Mouse (Mus musculus) ES-E14 (cell line): ENCODE results near the gene Kdelr1.

Experiments used
- CHD2 ChIP-seq: IDR thresholded peaks from 2 replicates; pipeline ENCODE4 v1.6.1; 2014; ENCODE audit warnings: mild to moderate bottlenecking, low read depth, low read length, inconsistent platforms
- HCFC1 ChIP-seq: IDR thresholded peaks from 2 replicates; pipeline ENCODE4 v1.6.1; 2012; ENCODE audit warnings: low read length, inconsistent platforms, borderline replicate concordance; ENCODE audit not compliant: insufficient read depth
- ZC3H11A ChIP-seq: IDR thresholded peaks from 2 replicates; pipeline ENCODE4 v1.6.1; 2012; ENCODE audit warnings: low read depth, mild to moderate bottlenecking, inconsistent platforms, low read length, borderline replicate concordance
- ZNF384 ChIP-seq: IDR thresholded peaks from 2 replicates; pipeline ENCODE4 v1.6.1; 2012; ENCODE audit warnings: low read depth, low read length, inconsistent platforms

GRCm38 (mm10) chr7:45916056-45917003 is 43.8 kb downstream of the Kdelr1 start:
- TF ChIP-seq ZNF384: no peak
- TF ChIP-seq ZC3H11A: no peak
- TF ChIP-seq HCFC1: no peak
- 0 out of 2 replicates have a peak, but pooled peaks have one; percentile 9 for TF ChIP-seq CHD2
